Mouse (Mus musculus) small intestine, adult 2 months (tissue): ENCODE measurements around the gene 1810010D01Rik. TPM values are rescaled to one million over a fixed set of nuclear protein-coding genes. Genes with fewer than 3 reads are reported as not detected.

Experiments
- H3K27ac ChIP-seq: fragments of 200-500 bp; 2 replicates; pipeline ENCODE4 v1.5.1; 2012; ENCODE audit warnings: low read depth, low read length, control low read depth, inconsistent platforms; ENCODE audit not compliant: insufficient read depth
- H3K27me3 ChIP-seq: fragments of 200-500 bp; 2 replicates; pipeline ENCODE4 v1.6.1; 2012; ENCODE audit warnings: mild to moderate bottlenecking, moderate library complexity, low read length, inconsistent platforms; ENCODE audit not compliant: control insufficient read depth, insufficient read depth
- H3K36me3 ChIP-seq: fragments of 200-500 bp; 2 replicates; pipeline ENCODE4 v1.6.1; 2012; ENCODE audit warnings: mild to moderate bottlenecking, low read length, control low read depth, inconsistent platforms; ENCODE audit not compliant: control insufficient read depth, insufficient read depth
- H3K4me1 ChIP-seq: fragments of 200-500 bp; 2 replicates; pipeline ENCODE4 v1.6.1; 2012; ENCODE audit warnings: low read length, inconsistent platforms, mixed read lengths; ENCODE audit not compliant: control insufficient read depth, insufficient read depth, insufficient read length
- H3K4me3 ChIP-seq: fragments of 200-500 bp; 2 replicates; pipeline ENCODE4 v1.5.1; 2012; ENCODE audit warnings: low read depth, mild to moderate bottlenecking, control low read depth, inconsistent platforms, low read length, moderate library complexity
- CTCF ChIP-seq: fragments of 200-500 bp; IDR thresholded peaks from 2 replicates; pipeline ENCODE4 v1.5.1; 2012; ENCODE audit warnings: low read depth, mild to moderate bottlenecking, control low read depth, inconsistent platforms, low read length, moderate library complexity, mixed read lengths; ENCODE audit not compliant: insufficient replicate concordance, insufficient read length; ENCODE audit errors: extremely low read depth
- POLR2A ChIP-seq: fragments of 200-500 bp; IDR thresholded peaks from 2 replicates; pipeline ENCODE4 v1.6.1; 2012; ENCODE audit warnings: low read depth, mild to moderate bottlenecking, control low read depth, inconsistent platforms, low read length, moderate library complexity
- WGBS: fragments of 180-500 bp; shearing (Covaris S2); methylation state at CpG from one replicate; pipeline ENCODE4 v1.1.7; 2018; 5-methylcytosine and 5-hydroxymethylcytosine counted together
- polyA plus RNA-seq: library from polyadenylated mRNA; depleted of rRNA; stranded (reverse); fragments of >200 nt; gene quantifications from 2 replicates; pipeline ENCODE4 v1.2.3, GENCODE M21; 2012; rRNA removed

Gene 1810010D01Rik
- 11.2 and 20.5 TPM in 2 replicates for polyA plus RNA-seq

- WGBS, result 65% methylated on average over 4 of the region's 4 CpGs
- TF ChIP-seq POLR2A (no peak), CTCF (no peak)
- no peak within 1 kb of the TSS for H3K4me3 ChIP-seq
- no peak within 1 kb of the TSS for H3K27ac ChIP-seq
- H3K27me3 ChIP-seq, result no peaks in the 10 kb centered on the region
- no peaks in the 10 kb centered on the region for H3K36me3 ChIP-seq
- peaks cover 8% of the 10 kb centered on the region for H3K4me1 ChIP-seq
These were observed at the start of gene 1810010D01Rik for GRCm38 (mm10) chr7:145208006-145208405. Gene 1810010D01Rik, minus strand, starts transcription at chr7:145208119.

- Histone ChIP-seq H3K27ac (no peak overlapping the region), H3K27me3 (no peaks in the 10 kb centered on the region), H3K4me1 (no peaks in the 10 kb centered on the region), H3K36me3 (peaks cover 20% of the 10 kb centered on the region), H3K4me3 (no peak overlapping the region)
- 100% methylated on average over 1 of the region's 1 CpGs for WGBS
- TF ChIP-seq POLR2A (no peak), CTCF (no peak)
These were observed 48.2 kb upstream of the 1810010D01Rik start for GRCm38 (mm10) chr7:145256092-145256491.

GRCm38 (mm10) chr7:145253986-145254630 lies 46.2 kb upstream of the 1810010D01Rik start:
- 71% methylated on average over 3 of the region's 3 CpGs for WGBS
- Histone ChIP-seq H3K4me1 (no peaks in the 10 kb centered on the region), H3K27me3 (no peaks in the 10 kb centered on the region), H3K27ac (no peak overlapping the region), H3K4me3 (no peak overlapping the region), H3K36me3 (peaks cover 14% of the 10 kb centered on the region)
- no peak for TF ChIP-seq CTCF
- no peak for TF ChIP-seq POLR2A

GRCm38 (mm10) chr7:145252715-145253476 lies 45.0 kb upstream of the 1810010D01Rik start:
- WGBS, result 28% methylated on average over 8 of the region's 8 CpGs
- no peaks in the 10 kb centered on the region for H3K27me3 ChIP-seq
- TF ChIP-seq CTCF (peak; percentile 73; the same call in 1 of the 2 replicates), POLR2A (peak; percentile 12; the same call in 1 of the 2 replicates)
- peaks cover 14% of the 10 kb centered on the region for H3K36me3 ChIP-seq
- H3K27ac ChIP-seq, result no peak overlapping the region
- no peaks in the 10 kb centered on the region for H3K4me1 ChIP-seq
- H3K4me3 ChIP-seq, result no peak overlapping the region

GRCm38 (mm10) chr7:145250225-145250624 lies 42.3 kb upstream of the 1810010D01Rik start:
- Histone ChIP-seq H3K4me3 (no peak overlapping the region), H3K36me3 (0 out of 2 replicates have a peak, but pooled peaks cover 3% of the 10 kb centered on the region), H3K4me1 (no peaks in the 10 kb centered on the region), H3K27ac (no peak overlapping the region), H3K27me3 (no peaks in the 10 kb centered on the region)
- WGBS, result 59% methylated on average over 9 of the region's 9 CpGs
- TF ChIP-seq CTCF, result no peak
- TF ChIP-seq POLR2A, result no peak

GRCm38 (mm10) chr7:145248911-145249310 lies 41.0 kb upstream of the 1810010D01Rik start:
- Histone ChIP-seq H3K27me3 (no peaks in the 10 kb centered on the region), H3K36me3 (no peaks in the 10 kb centered on the region), H3K27ac (no peak overlapping the region), H3K4me3 (no peak overlapping the region), H3K4me1 (no peaks in the 10 kb centered on the region)
- TF ChIP-seq POLR2A, result no peak
- TF ChIP-seq CTCF, result no peak
- 84% methylated on average over 2 of the region's 2 CpGs for WGBS
